Mouse (Mus musculus) lung, postnatal 0 days (tissue): ENCODE measurements at regions not wholly inside any gene's neighbourhood (a gene's known extent, or its start where the extent isn't known, plus 50 kb on each side); places are given as distances from the start of the nearest gene placed in this dataset.
A peak's percentile ranks its signal among the peaks of the same experiment; 100 is the strongest.

Experiments
- ATAC-seq: fragments of 200-750 bp; cut with Nextera tagmentation; 2 replicates; pipeline ENCODE4 v1.8.0; 2017; ENCODE audit warnings: moderate library complexity
- DNase-seq: peaks from one replicate; pipeline ENCODE4 v3.0.0-alpha.2; 2016; ENCODE audit warnings: low spot score
- H3K27ac ChIP-seq: fragments of 300-500 bp; sonication (generic); 2 replicates; pipeline ENCODE4 v1.5.1; 2014; ENCODE audit warnings: antibody characterized with exemption, mild to moderate bottlenecking, low read length, mixed read lengths
- H3K27me3 ChIP-seq: fragments of 300-500 bp; sonication (generic); replicated peaks from 2 replicates; pipeline ENCODE4 v1.6.1; 2014; ENCODE audit warnings: low read length, mixed read lengths; ENCODE audit not compliant: insufficient read depth
- H3K36me3 ChIP-seq: fragments of 300-500 bp; sonication (generic); 2 replicates; pipeline ENCODE4 v1.6.1; 2014; ENCODE audit warnings: low read length, mixed read lengths; ENCODE audit not compliant: insufficient read depth
- H3K4me1 ChIP-seq: fragments of 300-500 bp; sonication (generic); 2 replicates; pipeline ENCODE4 v1.6.1; 2014; ENCODE audit warnings: antibody characterized with exemption, low read depth, low read length, mixed read lengths; ENCODE audit not compliant: insufficient read depth
- H3K4me2 ChIP-seq: fragments of 300-500 bp; sonication (generic); replicated peaks from 2 replicates; pipeline ENCODE4 v1.6.1; 2014; ENCODE audit warnings: low read depth, mild to moderate bottlenecking, low read length, moderate library complexity, mixed read lengths
- H3K4me3 ChIP-seq: fragments of 300-500 bp; sonication (generic); 2 replicates; pipeline ENCODE4 v1.5.1; 2014; ENCODE audit warnings: low read depth, low read length
- H3K9ac ChIP-seq: fragments of 300-500 bp; sonication (generic); replicated peaks from 2 replicates; pipeline ENCODE4 v1.6.1; 2014; ENCODE audit warnings: low read depth, mild to moderate bottlenecking
- H3K9me3 ChIP-seq: fragments of 300-500 bp; sonication (generic); 2 replicates; pipeline ENCODE4 v1.6.1; 2016; ENCODE audit warnings: low read length, mixed read lengths
- CTCF ChIP-seq: IDR thresholded peaks from 2 replicates; pipeline ENCODE4 v1.5.1; 2016; ENCODE audit warnings: antibody characterized with exemption, mild to moderate bottlenecking
- EP300 ChIP-seq: IDR thresholded peaks from 2 replicates; pipeline ENCODE4 v1.6.1; 2016; ENCODE audit warnings: antibody characterized with exemption, mild to moderate bottlenecking, control low read depth
- WGBS: fragments of 180-500 bp; shearing (Covaris S2); extraction: QIAGEN DNeasy Blood & Tissue Kit; methylation state at CpG from one replicate; pipeline ENCODE4 v1.1.7; 2014; 5-methylcytosine and 5-hydroxymethylcytosine counted together

DNA sequence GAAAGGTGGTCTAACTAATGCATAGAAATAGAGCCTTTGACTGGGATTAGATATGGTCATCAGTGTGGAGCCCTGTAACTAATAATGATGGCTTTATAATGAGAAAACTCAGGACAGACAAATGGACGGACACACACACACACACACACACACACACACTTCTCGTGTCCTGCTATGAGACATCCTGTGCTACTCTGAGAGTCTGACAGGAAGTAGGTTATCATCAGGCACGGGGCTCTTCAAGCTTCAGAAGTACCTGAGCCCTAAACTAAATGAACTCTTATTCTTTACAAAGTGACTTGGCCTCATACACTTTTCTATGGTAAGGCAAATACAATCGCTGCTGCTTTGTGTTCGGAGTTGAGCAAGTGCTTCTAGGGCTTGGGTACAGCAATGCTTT, 87.9 kb upstream of the Mkln1 start:
- Histone ChIP-seq H3K27me3 (no peaks in the 10 kb centered on the region), H3K4me3 (no peak overlapping the region), H3K9ac (no peak overlapping the region), H3K9me3 (no peaks in the 10 kb centered on the region), H3K4me2 (no peak overlapping the region), H3K27ac (no peak overlapping the region), H3K4me1 (no peaks in the 10 kb centered on the region), H3K36me3 (no peaks in the 10 kb centered on the region)
- ATAC-seq (no peak), DNase-seq (no peak)
- TF ChIP-seq CTCF: no peak
- no peak for TF ChIP-seq EP300
- WGBS: 52% methylated on average over 5 of the region's 5 CpGs

DNA sequence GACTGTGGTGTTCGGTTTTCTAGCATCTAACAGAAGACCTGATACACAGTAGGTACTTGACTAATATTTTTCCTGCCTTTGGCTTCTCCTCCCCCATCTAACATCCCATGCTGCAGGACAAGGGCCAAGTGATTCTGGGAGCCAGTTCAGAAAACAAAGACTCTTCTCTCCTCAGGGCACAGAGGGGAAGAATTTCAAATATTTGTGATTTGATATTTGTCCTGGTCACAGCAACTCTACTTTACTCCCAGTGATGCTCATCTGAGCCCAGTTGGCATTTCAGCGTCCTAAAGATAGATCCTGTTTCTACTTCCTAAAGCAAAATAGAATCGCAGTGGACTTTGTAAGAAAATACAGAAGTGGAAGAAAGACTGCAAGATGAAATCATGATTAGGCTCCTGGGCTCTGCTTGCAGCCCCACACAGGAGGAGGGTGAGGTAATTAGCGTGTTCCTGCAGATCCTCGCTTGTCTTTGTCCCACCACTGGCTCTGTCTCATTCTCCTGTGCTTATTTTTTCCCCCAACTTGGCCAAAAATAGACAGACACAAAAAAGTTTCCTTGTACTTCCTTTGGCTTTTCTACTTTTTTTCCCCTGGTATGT, 84.6 kb upstream of the Mkln1 start:
- no peaks in the 10 kb centered on the region for H3K27me3 ChIP-seq

DNA sequence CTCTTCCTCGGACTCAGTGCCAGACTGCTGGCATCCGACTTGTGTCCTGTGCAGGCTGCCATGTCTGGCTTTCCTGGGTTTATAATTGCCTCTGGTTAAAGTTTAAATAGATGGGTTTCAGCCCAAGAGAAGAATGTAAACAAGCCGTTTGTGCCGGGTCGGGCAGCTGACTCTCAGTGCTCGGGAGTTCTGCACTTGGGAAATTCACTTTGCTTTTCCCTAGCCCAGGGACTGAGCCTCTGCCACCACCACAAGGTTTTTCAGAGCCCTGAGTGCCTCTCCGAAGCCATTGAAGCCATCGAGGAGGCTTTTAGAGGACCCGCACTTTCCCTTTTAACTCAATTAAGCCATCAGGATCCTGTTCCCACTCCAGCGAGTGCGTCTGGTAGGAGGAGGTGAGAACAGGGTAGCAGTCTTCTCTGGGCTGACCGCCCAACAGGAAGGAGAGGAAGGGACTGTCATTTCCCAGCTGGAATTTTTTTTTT, 80.8 kb upstream of the Mkln1 start:
- H3K27ac ChIP-seq: no peak overlapping the region
- peak; percentile 67 for DNase-seq

More for the DNA sequence above, 84.6 kb upstream of the Mkln1 start:
- DNase-seq (no peak), ATAC-seq (no peak)
- no peaks in the 10 kb centered on the region; the same call in 1 of the 2 replicates for H3K4me1 ChIP-seq
- no peak for TF ChIP-seq EP300
- no peak for TF ChIP-seq CTCF
- H3K27ac ChIP-seq: no peak overlapping the region
- H3K4me2 ChIP-seq: no peak overlapping the region
- H3K9me3 ChIP-seq: no peaks in the 10 kb centered on the region
- 44% methylated on average over 5 of the region's 5 CpGs for WGBS
- no peak overlapping the region for H3K9ac ChIP-seq
- no peaks in the 10 kb centered on the region for H3K36me3 ChIP-seq
- no peak overlapping the region for H3K4me3 ChIP-seq

GRCm38 (mm10) chr6:31318506-31318905, 80.0 kb upstream of the Mkln1 start:
- no peaks in the 10 kb centered on the region for H3K27me3 ChIP-seq
- 1% methylated on average over 11 of the region's 11 CpGs for WGBS
- no peaks in the 10 kb centered on the region for H3K36me3 ChIP-seq
- H3K27ac ChIP-seq: no peak overlapping the region
- DNase-seq (peak; percentile 67), ATAC-seq (peak; percentile 73)
- no peaks in the 10 kb centered on the region; the same call in 1 of the 2 replicates for H3K4me1 ChIP-seq
- TF ChIP-seq EP300 (no peak), CTCF (peak; percentile 53)
- no peak overlapping the region for H3K9ac ChIP-seq
- peak overlapping the region; percentile 10 for H3K4me3 ChIP-seq
- peak overlapping the region; percentile 48 for H3K4me2 ChIP-seq
- no peaks in the 10 kb centered on the region for H3K9me3 ChIP-seq

More for the DNA sequence above, 80.8 kb upstream of the Mkln1 start:
- ATAC-seq: peak; percentile 78
- H3K4me2 ChIP-seq: peak overlapping the region; percentile 48
- H3K4me3 ChIP-seq: peak overlapping the region; percentile 10; the same call in 1 of the 2 replicates
- H3K9me3 ChIP-seq: no peaks in the 10 kb centered on the region
- H3K9ac ChIP-seq: no peak overlapping the region
- TF ChIP-seq EP300: no peak
- TF ChIP-seq CTCF: no peak
- H3K4me1 ChIP-seq: no peaks in the 10 kb centered on the region; the same call in 1 of the 2 replicates
- no peaks in the 10 kb centered on the region for H3K27me3 ChIP-seq
- no peaks in the 10 kb centered on the region for H3K36me3 ChIP-seq
- 3% methylated on average over 12 of the region's 12 CpGs for WGBS

DNA sequence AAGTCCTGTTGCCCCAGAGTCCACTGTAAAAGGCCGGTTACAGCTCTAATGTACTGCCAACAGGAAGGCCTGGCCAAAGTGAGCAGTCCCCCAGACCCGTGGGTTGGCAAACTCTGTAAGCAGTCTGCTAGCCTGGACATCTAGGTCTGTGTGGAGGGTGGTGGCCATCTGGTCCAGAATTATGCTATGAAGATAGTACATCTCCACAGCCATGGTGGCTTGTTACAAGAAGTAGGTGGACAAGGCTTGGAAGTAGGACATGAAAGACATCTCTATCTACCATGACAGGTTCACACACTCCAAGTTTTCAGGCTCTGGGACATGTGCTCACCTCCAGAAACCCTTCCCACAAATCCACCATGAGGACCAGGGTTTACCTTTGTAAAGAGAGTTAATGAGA, 79.1 kb upstream of the Mkln1 start:
- Histone ChIP-seq H3K4me2 (no peak overlapping the region), H3K9ac (no peak overlapping the region), H3K4me1 (no peaks in the 10 kb centered on the region; the same call in 1 of the 2 replicates), H3K36me3 (no peaks in the 10 kb centered on the region), H3K27ac (no peak overlapping the region), H3K9me3 (no peaks in the 10 kb centered on the region), H3K4me3 (no peak overlapping the region), H3K27me3 (no peaks in the 10 kb centered on the region)
- TF ChIP-seq EP300 (no peak), CTCF (no peak)
- WGBS: 77% methylated on average over 2 of the region's 2 CpGs
- ATAC-seq (no peak), DNase-seq (no peak)

GRCm38 (mm10) chr6:31320141-31320830, 78.2 kb upstream of the Mkln1 start:
- no peaks in the 10 kb centered on the region for H3K27me3 ChIP-seq
- ATAC-seq (no peak), DNase-seq (peak; percentile 8)
- peak overlapping the region; percentile 20; the same call in 1 of the 2 replicates for H3K27ac ChIP-seq
- no peaks in the 10 kb centered on the region for H3K9me3 ChIP-seq
- TF ChIP-seq EP300 (no peak), CTCF (no peak)
- no peak overlapping the region for H3K4me2 ChIP-seq
- H3K9ac ChIP-seq: no peak overlapping the region
- no peaks in the 10 kb centered on the region for H3K36me3 ChIP-seq
- no peak overlapping the region for H3K4me3 ChIP-seq
- 55% methylated on average over 3 of the region's 3 CpGs for WGBS
- H3K4me1 ChIP-seq: no peaks in the 10 kb centered on the region; the same call in 1 of the 2 replicates
